Mouse (Mus musculus): ENCODE measurements around the gene Klf12. TPM values are rescaled to one million over a fixed set of nuclear protein-coding genes. Genes with fewer than 3 reads are reported as not detected.

Klf12 gene
- polyA plus RNA-seq, 1 experiment = 25.4 TPM

DNA sequence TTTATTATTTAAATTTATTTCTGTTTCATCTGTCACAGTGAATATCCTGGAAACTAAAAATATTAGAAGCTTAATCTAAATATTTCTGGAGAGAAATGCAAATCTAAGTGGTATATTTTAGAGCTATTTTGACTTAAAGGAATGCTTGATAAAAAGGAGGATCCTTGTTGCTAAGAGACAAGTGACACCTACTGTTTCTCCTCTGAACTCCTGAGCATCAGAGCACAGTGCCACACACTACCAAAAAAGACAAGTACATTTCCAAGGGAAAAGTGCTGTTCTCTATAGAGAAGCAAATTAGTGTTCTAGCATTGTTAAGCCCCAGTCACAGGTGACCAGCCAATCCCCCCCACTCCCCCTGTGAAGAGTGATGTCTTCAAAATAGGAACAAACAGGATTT, 127.8 kb downstream of the Klf12 start:
- DNase-seq (ENCODE audit: extremely low spot score in 1 of 2, low spot score in 1 of 2) = no peak

DNA sequence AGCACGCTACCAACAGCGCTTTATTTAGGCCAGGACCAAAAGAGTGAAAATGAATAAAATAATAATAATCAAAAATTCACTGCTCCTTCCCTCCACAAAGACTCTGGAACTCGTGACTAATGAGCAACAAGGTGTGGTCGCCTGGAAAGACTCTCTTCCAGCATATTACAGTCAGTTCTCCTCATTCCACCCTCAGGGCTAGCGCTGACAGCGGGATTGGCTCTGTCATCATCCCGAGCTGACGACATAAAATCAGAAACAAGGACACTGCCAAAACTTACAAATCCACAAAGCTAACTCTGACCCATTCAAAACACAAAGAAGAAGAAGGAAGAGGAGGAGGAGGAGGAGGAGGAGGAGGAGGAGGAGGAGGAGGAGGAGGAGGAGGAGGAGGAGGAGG, 136.8 kb downstream of the Klf12 start:
- DNase-seq (ENCODE audit: extremely low spot score in 1 of 2, low spot score in 1 of 2) = no peak

DNA sequence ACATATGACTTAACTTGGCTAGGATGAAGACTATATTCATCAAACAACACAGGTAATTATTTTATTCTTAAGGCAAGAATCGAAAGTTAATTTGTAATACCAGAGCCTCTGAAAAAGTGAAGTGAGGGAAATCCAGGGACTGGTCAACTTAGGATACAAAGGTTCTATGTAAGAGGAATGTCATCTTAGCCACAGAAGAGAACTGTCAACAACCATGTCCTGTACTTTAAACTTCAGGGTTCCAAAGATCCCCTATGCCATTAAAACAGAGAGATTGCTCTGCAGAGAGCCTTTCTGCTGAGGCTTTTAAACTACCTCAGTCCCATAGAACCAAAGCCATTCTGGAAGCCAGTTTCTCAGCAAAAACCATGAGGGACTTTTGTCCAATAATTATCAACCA, 144.1 kb downstream of the Klf12 start:
- DNase-seq (ENCODE audit: extremely low spot score in 1 of 2, low spot score in 1 of 2) = no peak

DNA sequence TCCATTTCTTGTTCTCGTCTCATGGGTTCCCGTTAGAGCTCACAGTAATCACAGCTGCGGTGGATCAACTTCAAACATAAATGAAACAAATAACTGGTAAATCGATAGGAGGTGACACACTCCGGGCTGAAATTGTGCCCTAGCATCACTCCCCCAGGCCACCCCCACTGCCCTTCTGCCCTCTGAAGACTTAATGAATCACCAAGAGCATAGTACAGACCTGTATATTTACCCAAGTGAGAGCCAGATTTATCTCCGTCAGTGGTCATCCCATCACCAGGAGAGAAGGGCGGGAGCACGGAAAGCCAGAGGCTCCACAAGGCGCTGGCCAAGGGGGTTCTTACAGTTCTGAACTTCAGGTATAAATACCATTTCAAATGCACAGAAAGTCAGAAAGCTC, 150.2 kb downstream of the Klf12 start:
- no peak for DNase-seq (ENCODE audit: extremely low spot score in 1 of 2, low spot score in 1 of 2)

DNA sequence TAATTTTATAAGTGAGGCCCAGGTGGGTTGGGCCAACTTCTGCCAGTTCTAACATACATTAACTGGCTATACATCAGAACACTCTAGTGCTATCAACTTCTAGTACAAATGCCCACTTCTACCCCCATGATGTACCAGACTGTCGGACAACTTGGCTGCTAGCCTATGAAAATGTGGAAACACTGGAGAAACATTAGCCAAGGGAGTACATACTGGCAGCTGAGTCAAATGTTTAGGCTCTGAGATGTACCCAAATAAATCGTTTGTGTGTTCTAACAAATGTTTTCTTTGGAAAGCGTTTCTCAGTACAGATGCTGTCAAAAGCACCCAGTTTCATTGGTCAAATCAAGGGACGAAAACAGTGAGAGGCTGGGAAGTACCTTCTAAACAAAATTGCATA, 152.0 kb downstream of the Klf12 start:
- no peak for DNase-seq (ENCODE audit: extremely low spot score in 1 of 2, low spot score in 1 of 2)

DNA sequence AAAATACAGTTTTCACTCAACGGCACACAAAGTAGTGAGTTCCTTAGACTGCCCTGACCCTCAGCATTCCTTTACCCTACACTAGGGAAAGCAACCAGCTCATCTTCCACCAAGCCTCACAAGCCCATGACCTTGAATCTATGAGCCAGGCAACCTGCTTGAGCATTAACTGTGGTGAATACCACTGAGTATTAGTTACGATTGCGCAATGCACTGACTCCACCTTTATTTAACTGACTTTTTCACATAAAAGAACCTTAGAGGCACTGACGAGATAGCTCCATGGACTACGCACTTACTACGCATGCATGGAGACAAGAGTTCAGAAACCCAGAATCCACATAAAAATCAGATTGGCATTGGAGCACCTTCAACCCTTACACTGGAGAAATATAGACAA, 158.4 kb downstream of the Klf12 start:
- no peak for DNase-seq (ENCODE audit: extremely low spot score in 1 of 2, low spot score in 1 of 2)

DNA sequence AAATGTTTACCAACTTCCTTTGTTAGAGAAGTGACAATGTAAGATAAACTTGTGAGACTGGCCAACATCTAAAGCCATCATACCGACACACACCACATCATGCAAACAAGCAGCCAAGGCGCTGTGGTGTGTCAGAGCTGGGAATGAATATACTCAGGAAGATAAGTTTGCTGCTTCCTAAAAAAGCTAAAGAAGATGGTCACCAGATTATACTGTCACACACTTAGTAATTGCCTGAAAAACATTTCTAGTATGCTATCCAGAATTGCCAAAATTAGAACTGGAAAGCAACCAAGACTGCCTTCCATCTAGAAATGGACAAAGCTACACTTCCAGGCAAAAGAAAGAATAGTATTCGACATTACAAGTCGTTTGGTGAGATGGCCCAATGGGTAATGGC, 163.4 kb downstream of the Klf12 start:
- no peak for DNase-seq (ENCODE audit: extremely low spot score in 1 of 2, low spot score in 1 of 2)

DNA sequence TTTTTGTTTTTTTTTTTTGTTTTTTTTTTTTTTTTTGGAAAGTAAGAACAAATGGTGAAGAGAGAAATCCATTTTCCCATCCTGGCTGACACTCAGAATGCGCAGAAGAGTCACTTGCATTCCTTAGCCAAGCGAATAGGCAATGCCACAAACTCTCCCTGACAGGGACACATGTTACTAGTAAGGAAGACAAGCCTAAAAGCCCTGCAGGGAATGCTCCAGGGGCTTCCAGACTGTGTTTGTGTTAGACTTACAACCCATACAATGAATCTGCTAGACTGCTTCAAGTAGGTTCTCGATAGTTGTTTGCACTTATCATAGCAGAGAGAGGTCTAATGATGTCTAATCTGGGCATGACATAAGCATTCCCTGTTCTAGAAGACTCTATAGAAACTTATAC, 164.6 kb downstream of the Klf12 start:
- no peak for DNase-seq (ENCODE audit: extremely low spot score in 1 of 2, low spot score in 1 of 2)

DNA sequence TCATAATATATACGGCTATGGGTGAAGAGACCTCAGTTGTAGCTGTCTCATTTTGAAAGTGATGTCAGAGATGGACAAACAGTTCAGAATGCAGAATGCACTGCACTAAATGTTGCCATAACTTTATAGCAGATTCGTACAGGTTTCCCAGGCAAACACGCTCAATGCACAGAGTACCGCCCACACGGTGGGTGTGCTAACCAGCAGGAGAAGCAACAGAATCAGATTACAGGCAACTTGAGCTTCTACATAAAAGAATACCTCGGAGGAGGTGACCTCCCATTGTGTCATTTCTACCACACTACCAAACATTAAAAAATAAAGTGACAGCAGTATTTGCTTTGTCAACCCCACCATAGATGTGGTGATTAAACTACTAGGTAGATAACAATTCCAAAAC, 171.1 kb downstream of the Klf12 start:
- no peak for DNase-seq (ENCODE audit: extremely low spot score in 1 of 2, low spot score in 1 of 2)

DNA sequence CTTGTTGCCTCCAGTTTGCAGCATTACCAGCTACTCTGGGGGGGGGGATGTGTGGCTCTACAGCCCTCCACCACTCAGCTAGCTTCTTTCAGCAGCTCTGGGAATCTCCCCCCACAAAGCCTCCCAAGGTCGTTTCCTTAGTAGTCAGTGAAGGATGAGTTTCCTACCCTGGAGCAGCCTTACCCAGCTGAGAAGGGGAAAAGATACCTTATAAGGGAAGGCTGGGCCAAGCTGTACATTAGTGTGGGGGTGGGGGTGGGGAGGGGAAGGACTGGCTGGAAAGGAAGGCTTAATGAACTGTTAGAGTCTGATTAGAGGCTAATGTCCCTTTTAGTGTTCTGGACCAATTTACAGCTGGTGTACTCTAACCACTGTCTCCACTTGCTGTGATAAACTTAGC, 172.7 kb downstream of the Klf12 start:
- no peak for DNase-seq (ENCODE audit: extremely low spot score in 1 of 2, low spot score in 1 of 2)

DNA sequence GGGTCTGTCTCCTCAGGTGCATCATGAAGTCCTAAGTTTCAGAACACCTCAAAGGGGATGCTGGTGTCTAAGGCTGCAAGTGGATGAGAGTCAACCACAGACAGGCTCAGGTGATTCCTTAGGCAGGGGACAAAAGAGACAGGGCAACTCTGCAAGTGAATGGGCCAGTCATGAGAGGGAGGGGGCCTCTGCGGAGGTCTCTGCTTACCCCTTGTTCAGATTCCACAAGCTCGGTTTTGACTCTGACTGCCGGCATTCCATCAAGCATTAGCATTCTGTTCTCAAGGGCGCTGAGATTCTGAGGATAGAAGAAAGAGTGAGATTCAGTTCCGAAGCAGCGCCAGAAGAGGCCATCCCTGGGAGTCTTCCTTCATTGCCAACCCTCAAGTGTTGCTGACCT, 174.9 kb downstream of the Klf12 start:
- no peak for DNase-seq (ENCODE audit: extremely low spot score in 1 of 2, low spot score in 1 of 2)

DNA sequence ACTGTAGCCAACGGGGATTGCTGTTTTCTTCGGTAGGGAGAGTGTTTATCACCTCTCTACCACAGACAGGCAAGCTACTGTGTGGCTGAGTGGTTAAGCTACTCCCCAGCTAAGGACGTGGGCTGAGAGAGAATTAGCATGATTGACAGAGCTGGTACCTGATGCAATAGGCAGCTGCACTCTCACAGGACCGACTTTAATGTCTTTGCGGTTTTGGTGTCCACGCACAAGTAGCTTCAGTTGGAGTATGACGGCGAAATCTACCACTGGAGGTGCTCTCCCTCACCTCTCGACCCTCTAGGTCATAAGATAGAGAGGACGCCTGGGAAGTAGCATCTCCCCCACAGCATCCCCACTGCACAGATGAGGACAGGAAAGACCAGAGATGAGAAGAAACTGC, 178.9 kb downstream of the Klf12 start:
- DNase-seq (ENCODE audit: extremely low spot score in 1 of 2, low spot score in 1 of 2) = no peak

DNA sequence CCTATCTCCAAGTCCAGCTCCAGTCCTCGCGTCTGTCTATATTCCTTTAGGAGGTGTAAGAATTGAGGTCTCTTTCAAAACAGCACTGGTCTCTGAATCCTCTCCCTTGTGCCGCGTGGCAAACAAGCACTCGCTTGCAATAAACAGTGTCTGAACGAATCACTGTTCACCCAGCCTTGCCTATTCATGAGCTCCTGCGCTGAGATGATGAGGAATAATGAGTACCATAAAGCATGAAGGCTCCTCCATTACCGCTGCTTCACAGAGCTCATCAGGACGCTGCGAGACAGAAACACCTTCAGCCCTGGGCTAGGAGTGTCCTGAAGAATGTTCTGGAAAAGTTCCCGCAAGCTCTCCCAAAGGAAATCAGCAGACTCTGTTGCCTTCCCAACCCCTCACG, 179.7 kb downstream of the Klf12 start:
- DNase-seq (ENCODE audit: extremely low spot score in 1 of 2, low spot score in 1 of 2) = no peak

DNA sequence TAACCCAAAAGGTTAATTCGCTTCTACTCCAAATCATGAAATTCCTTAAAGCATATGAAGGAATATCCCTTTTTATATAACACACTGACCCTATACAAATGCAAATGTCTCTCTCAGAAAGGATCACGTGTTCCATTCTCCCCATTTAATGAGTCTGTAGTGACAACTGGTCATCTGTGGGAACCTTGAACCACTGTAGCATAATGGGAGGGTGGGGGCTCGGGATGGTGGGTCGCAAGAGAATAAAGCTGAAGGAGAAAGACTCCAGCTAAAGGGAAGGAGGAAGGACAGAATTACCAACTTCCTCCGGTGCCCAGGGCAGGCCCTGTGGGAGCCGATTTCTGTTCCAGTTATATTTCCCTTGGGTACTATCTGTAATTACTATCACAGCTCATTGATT, 180.7 kb downstream of the Klf12 start:
- DNase-seq (ENCODE audit: extremely low spot score in 1 of 2, low spot score in 1 of 2) = no peak

DNA sequence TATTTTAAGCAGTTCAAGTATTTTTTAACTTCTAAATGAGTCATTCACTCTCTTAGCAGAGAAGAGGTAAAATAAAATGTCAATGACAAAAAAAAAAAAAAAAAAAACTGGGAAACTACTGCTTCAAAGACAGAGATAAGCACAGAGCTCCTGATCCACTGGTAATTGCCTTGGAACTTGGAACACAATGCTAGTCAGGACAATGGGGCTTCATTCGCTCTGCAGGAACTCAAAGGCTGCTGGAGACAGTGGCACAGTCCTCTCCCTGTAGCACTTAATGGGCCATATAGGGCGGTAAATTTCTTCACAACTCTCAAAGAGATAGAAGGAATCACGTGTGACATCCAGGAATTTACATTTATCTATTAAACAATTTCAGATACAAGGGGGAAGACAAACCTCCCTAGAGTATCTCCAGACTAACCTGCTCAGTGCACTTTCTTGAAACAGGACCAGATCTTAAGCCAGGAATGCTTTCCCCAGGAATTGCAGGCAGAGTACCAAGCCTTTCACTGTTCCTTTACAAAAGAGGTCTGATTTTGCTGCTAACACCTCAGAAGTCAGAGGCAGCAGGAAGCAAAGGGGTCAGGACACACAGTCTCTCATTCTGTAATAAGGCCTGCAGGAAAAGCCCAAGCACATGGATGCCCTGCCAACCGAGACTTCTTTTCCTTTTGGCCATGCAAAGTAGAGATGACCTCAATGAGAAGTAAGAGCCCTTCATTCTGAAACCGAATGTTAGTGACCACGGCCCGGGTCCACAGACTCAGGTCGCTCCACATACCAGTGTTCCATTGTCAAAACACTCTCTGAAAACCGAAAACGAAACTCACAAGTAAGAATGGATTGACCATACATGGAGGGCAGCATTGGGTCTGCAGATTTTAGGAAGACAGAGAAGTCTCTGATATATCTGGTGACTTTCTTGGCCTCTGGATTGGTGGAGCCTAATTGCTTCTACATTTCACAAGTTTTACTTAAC, 187.0 kb downstream of the Klf12 start:
- DNase-seq (ENCODE audit: extremely low spot score in 1 of 2, low spot score in 1 of 2) = no peak

DNA sequence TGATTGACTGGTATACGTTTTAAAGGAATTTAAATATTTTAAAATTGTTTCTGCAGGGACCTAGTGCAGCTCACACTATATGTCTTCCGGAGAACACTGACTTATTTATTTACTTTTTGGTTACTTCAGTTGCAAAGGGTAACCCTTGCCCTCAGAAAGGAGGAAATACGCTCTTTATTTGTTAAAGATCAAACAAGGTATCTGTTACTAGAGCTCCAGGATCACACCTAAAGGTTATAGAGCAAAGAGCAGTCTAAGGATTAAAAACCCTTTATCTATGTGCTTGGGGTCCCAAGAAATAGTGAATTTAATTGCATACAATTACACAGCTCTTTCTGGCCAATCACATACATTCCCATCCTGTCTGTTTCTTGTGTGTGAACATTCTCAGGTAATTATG, 188.7 kb downstream of the Klf12 start:
- DNase-seq (ENCODE audit: extremely low spot score in 1 of 2, low spot score in 1 of 2) = no peak

DNA sequence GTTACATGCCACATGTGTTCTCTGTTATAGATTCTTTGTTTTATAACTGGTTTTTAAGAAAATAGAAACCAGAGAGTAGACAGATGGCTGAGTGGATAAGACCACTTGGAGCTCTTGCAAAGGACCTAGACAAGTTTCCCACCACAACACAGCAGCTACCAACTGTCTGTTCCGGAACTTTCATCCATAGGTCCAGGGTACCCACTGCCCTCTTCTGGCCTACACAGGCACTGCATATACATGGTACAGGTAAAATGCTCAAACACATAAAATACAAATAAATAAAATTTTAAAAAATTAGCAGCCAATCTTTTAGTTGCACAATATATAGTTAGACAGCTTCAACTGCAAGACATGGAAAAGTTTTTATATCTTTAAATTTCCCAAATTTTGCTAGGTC, 194.0 kb downstream of the Klf12 start:
- DNase-seq (ENCODE audit: extremely low spot score in 1 of 2, low spot score in 1 of 2) = no peak

DNA sequence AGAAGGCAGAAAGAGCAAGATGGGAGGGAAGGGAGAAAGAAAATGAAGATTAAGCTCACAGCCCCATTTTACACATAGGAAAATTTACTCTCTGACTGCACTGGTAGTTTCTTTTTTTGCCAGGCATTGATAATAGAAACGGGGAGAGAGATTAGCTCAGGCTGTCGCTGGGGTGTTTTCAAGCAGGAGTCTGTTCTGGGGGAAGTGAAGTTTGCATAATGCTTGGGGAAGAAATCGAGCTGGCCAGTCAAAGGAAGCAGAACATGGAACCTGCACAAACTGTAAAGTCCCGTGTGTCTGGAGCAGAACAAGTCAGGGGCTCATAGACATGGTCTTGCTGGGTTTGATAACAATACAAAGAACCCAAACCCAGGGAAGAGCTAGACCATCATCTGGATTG, 204.9 kb downstream of the Klf12 start:
- no peak for DNase-seq (ENCODE audit: extremely low spot score in 1 of 2, low spot score in 1 of 2)

DNA sequence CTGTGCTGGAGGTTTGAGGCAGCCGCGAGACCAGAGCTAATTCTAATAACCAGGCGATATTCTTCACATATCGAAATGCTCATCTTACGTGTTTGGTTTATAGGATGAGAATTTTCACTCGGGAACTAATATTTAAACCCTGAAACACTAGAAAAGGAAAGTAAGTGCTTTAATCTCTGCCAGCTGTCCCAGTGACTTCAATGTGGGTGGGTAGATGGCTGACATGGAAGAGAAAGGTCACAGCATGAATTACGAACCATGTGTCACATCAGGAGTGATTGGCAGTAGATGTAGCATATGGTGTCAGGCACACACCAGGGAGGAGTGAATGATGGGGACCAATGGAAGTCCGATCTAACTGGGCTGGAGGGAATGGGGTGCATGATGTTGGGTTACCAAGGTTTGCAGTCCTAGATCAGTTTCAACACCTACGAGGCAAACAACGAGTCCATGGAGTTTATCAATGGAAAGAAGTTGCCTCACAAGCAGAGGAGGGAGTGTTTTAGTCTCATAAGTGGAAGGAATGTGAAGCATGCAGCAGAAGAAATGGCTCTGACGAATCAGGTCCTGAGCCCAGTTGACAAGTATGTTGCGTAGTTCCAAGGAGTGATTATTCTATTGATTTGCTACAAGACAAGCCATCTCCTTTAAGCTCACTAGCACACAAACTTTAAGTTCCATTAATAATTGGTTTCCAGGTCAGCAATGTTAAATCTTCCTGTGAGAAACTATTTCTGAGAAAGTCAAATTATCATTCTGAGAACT, 211.9 kb downstream of the Klf12 start:
- no peak for DNase-seq (ENCODE audit: extremely low spot score in 1 of 2, low spot score in 1 of 2)

DNA sequence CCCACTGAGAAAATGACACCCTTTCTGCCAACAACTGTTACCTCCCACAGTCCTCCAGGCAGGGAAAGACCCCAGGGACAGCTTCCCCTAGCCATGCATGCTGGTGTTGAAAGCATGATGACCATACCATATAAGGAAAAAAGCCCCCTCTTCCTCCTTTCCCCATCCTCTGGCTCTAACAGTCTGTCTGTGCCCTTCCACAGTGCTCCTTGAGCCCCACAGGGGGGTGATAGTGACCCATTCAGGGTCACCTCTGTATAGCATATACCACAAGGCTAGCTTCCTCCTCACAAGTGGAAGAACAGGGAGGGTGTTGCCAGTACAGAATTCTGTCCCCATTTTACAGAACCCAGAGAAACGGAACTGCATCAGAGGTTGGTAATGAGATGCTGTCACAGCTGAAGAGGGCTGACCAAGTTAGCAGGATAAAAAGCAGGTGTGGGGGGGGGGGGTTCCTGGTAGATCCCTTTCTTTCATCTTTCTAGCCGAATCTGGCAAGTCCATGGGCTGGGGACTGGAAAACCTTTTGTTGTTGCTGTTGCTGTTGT, 214.9 kb downstream of the Klf12 start:
- no peak for DNase-seq (ENCODE audit: extremely low spot score in 1 of 2, low spot score in 1 of 2)

DNA sequence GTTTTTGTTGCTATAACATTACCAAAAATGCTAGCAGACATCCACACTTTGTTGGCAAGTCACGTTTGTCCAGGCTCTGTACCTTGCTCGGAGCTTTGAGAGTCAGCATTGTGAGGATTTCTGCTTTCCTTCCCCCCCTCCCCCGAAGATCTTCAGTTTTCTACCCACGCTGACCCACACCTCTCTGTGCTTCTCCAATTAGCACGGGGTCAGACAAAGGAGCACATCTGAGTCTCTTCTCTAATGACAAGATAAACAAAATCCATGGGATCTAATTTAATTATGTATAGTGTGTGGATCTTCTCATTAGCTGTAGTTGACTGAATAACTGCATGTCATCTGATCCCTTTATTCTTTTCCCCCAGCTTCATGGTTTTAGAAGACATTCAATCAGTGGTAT, 215.8 kb downstream of the Klf12 start:
- no peak for DNase-seq (ENCODE audit: extremely low spot score in 1 of 2, low spot score in 1 of 2)

DNA sequence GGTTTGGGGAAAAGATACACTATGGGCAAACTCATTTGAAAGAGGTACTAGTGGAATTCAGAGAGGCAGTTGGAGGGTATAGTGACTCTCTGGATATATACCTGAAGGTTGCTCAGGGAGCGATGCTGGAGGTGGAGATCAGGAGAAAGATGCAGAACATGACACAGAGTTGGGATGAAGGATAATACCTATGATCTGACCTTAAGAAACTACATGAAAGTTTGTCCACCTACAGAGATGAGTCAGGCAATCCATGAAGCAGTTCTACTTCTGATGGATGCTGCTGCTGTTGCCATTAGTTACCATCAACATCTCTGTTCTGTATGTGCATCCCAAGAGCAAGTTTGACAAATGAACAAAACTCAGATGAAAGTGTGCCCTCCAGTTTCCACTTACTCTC, 222.0 kb downstream of the Klf12 start:
- no peak for DNase-seq (ENCODE audit: extremely low spot score in 1 of 2, low spot score in 1 of 2)

Measured in frontal cortex, adult 2 months (tissue).